Mouse (Mus musculus) megakaryocyte, embryonic 14.5 days (primary cell): ENCODE results near the gene Elk4.

ENCODE experiments used
- FLI1 ChIP-seq: IDR thresholded peaks from 2 replicates; pipeline ENCODE4 v1.6.1; 2012; ENCODE audit warnings: low read length, inconsistent platforms, mixed read lengths
- GATA1 ChIP-seq: IDR thresholded peaks from 3 replicates; pipeline ENCODE4 v1.6.1; 2012; ENCODE audit warnings: mixed read lengths, low read length, inconsistent platforms, borderline replicate concordance

GRCm38 (mm10) chr1:131967336-131967735, 40.1 kb upstream of the Elk4 start:
- no peak for TF ChIP-seq FLI1
- TF ChIP-seq GATA1, result no peak
